ENCODE assay signal across 8 mouse cellular contexts in the genomic region with DNA sequence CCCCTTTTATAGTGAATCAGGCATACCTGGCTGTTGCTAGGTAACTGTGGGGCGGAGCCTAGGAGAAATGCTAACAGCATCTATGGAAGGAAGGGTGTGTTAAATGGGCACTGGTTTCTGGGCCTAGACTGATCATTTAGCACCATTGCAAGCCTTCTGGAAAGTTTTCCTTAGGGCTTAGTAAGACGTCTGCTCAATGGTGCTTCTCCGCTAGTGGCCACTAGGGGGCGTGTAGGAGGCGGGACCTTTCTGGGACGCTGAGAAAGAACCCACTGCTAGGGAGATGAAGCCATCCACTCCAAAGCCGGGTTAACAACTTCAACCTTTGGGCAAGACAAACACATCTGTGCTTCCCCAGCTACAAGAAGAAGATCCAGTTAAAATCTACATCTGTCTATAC. TPM values are rescaled to one million over a fixed set of nuclear protein-coding genes. Genes with fewer than 3 reads are reported as not detected.
DNase-seq lines count a peak whose midpoint lies in the region; ATAC-seq and TF ChIP-seq lines count a peak whose summit lies in the region.

No protein-coding gene starts in this region.

- WGBS in intestine, postnatal 0 days, result 6% methylated on average over 7 of the region's 7 CpGs
- 3% methylated on average over 7 of the region's 7 CpGs for WGBS in liver, embryonic 13.5 days (ENCODE audit: insufficient replicate concordance)

- no peak overlapping the region for H3K27ac ChIP-seq in intestine, postnatal 0 days (ENCODE audit: low read depth, low read length)
- no peak overlapping the region for H3K27ac ChIP-seq in liver, embryonic 13.5 days

- no peak overlapping the region for H3K4me2 ChIP-seq in intestine, postnatal 0 days (replicated peaks; ENCODE audit: low read depth)
- H3K4me2 ChIP-seq in liver, embryonic 13.5 days, result no peak overlapping the region

- no peak overlapping the region for H3K4me3 ChIP-seq in G1E (ENCODE audit: low read depth, low read length)
- H3K4me3 ChIP-seq in intestine, postnatal 0 days (ENCODE audit: low read depth, low read length), result no peak overlapping the region
- no peak overlapping the region for H3K4me3 ChIP-seq in liver, embryonic 13.5 days (replicated peaks)

- no peaks in the 10 kb centered on the region for H3K4me1 ChIP-seq in G1E (ENCODE audit: insufficient read depth, low read depth, low read length)
- H3K4me1 ChIP-seq in intestine, postnatal 0 days (replicated peaks; ENCODE audit: control insufficient read depth, insufficient read depth, low read length), result no peaks in the 10 kb centered on the region
- H3K4me1 ChIP-seq in liver, embryonic 13.5 days (replicated peaks), result no peaks in the 10 kb centered on the region

- peak; percentile 49 for DNase-seq in 3134 (ENCODE audit: extremely low read depth, insufficient read length, low spot score)
- DNase-seq in G1E (ENCODE audit: low spot score), result no peak
- peak; percentile 34 to 53 for DNase-seq in frontal cortex, postnatal 14 days (ENCODE audit: low spot score in 2 of 2)
- DNase-seq in liver, embryonic 13.5 days, result peak; percentile 23
- peak; percentile 51 for DNase-seq in ovary, postnatal 10 days (ENCODE audit: low spot score)
- peak; percentile 78 for DNase-seq in thymus, postnatal 25 days

- peaks cover 37% of the 10 kb centered on the region for H3K9me3 ChIP-seq in G1E (replicated peaks)
- H3K9me3 ChIP-seq in intestine, postnatal 0 days (ENCODE audit: control insufficient read depth), result no peaks in the 10 kb centered on the region
- no peaks in the 10 kb centered on the region for H3K9me3 ChIP-seq in liver, embryonic 13.5 days (replicated peaks)

- TF ChIP-seq CTCF in G1E (IDR thresholded peaks at IDR 0.05; ENCODE audit: low read depth, low read length), result peak; percentile 23; the same call in 1 of the 2 replicates
- peak; percentile 91 for TF ChIP-seq CTCF in intestine, postnatal 0 days (IDR thresholded peaks at IDR 0.05; ENCODE audit: low read depth)

- no peaks in the 10 kb centered on the region for H3K36me3 ChIP-seq in G1E (replicated peaks)
- no peaks in the 10 kb centered on the region for H3K36me3 ChIP-seq in intestine, postnatal 0 days (ENCODE audit: control insufficient read depth, insufficient read depth)
- H3K36me3 ChIP-seq in liver, embryonic 13.5 days, result no peaks in the 10 kb centered on the region

- H3K9ac ChIP-seq in intestine, postnatal 0 days (ENCODE audit: low read depth, low read length), result no peak overlapping the region
- no peak overlapping the region for H3K9ac ChIP-seq in liver, embryonic 13.5 days

- no peak for ATAC-seq in G1E (ENCODE audit: extremely low read depth, insufficient number of reproducible peaks, low FRiP score, poor library complexity, severe bottlenecking)
- ATAC-seq in cerebellum, adult (ENCODE audit: insufficient number of reproducible peaks, low FRiP score, low TSS enrichment), result 0 out of 2 replicates have a peak, but pooled peaks have one; percentile 8
- ATAC-seq in intestine, postnatal 0 days, result 0 out of 2 replicates have a peak, but pooled peaks have one; percentile 60
- no peak for ATAC-seq in liver, embryonic 13.5 days (ENCODE audit: low read depth)

- H3K27me3 ChIP-seq in G1E (ENCODE audit: insufficient read depth, low read length), result no peaks in the 10 kb centered on the region
- no peaks in the 10 kb centered on the region for H3K27me3 ChIP-seq in intestine, postnatal 0 days (replicated peaks; ENCODE audit: control insufficient read depth, insufficient read depth, low read length)
- no peaks in the 10 kb centered on the region for H3K27me3 ChIP-seq in liver, embryonic 13.5 days

RNA-seq across cellular contexts. Expression of gene Retreg1, which starts 57.6 kb away (rescaled TPM):
- total RNA-seq in G1E (2014; fragmentation: Nextera tagmentation) (not detected in 2 replicates), G1E (2017) (0.16 and 0.58 TPM in 2 replicates)
- not detected in 2 replicates for polyA plus RNA-seq in G1E (2012)
- polyA plus RNA-seq in intestine, postnatal 0 days (2015; fragmentation: Nextera tagmentation; extraction: Ambion mirVana), result 37.8 and 41.5 TPM in 2 replicates
- 1.4 and 2.6 TPM in 2 replicates for polyA plus RNA-seq in liver, embryonic 13.5 days (2015; fragmentation: Nextera tagmentation; extraction: Ambion mirVana)

Comparison
In these comparisons a context has a peak if more than half of its experiments do, and no peak if none do; other contexts are left out.
1. ATAC-seq: peak in cerebellum, adult (single experiment) and intestine, postnatal 0 days (single experiment); none in G1E (single experiment) and liver, embryonic 13.5 days (single experiment).
2. RNA of gene Retreg1, which starts 57.6 kb away (polyA plus RNA-seq): 37.8 to 41.5 TPM in intestine, postnatal 0 days; 1.4 to 2.6 TPM in liver, embryonic 13.5 days and not detected in G1E; every median in the first group is over 10 times any median in the second.